Mouse (Mus musculus) cerebellum, adult 2 months (tissue): ENCODE results near the gene Rbms2.

ENCODE experiments used
- CTCF ChIP-seq: fragments of 200-500 bp; IDR thresholded peaks from 2 replicates; pipeline ENCODE4 v1.5.1; 2011; ENCODE audit warnings: low read depth, mild to moderate bottlenecking, control low read depth, low read length, moderate library complexity, borderline replicate concordance; ENCODE audit not compliant: insufficient read depth
- POLR2A ChIP-seq: fragments of 200-500 bp; IDR thresholded peaks from 2 replicates; pipeline ENCODE4 v1.6.1; 2011; ENCODE audit warnings: low read length, control low read depth, borderline replicate concordance; ENCODE audit not compliant: insufficient read depth

GRCm38 (mm10) chr10:128124831-128125230 is 55.3 kb downstream of the Rbms2 start:
- TF ChIP-seq CTCF (no peak), POLR2A (no peak)
